ENCODE assay signal across 33 mouse cellular contexts in the genomic region with DNA sequence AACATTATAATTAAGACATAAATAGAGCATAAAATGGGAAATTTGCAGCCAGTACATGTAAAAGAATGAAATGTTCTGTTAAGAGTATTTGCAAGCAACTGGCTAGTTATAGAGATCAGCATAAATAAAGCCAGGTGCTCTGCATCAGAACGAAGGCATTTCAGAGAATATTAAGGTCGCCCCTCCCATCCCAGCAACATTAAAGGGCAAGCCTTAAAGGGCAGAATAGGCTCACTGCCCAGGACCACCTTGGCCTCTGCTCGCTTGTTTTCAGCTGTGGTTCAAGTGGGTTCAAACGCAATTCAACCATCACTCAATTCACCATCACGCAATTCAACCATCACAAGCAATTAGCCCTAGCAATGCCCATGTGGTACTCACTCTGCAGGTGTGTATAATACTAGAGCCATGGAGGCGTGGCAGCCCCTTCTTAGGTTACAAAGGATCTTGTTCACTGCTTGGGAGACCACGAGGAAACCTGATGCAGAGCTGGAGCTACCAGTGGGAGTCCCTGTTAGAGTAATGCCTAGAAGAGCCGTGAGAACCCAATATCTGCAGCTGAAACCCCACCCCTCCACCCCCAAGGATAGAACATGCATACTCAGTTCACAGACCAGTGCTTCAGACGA. TPM values are rescaled to one million over a fixed set of nuclear protein-coding genes. Genes with fewer than 3 reads are reported as not detected.
DNase-seq lines count a peak whose midpoint lies in the region; ATAC-seq lines count a peak whose summit lies in the region.
"Had no signal": no experiment of that assay in that cellular context is flagged by ENCODE, and none has a peak within 500 bp of the region (broad histone marks: within the 10 kb centered on the region; RNA-seq: fewer than 3 reads in every experiment).

No protein-coding gene starts in this region.

- peaks cover 7% of the 10 kb centered on the region; the same call in 1 of the 2 replicates for H3K27me3 ChIP-seq in kidney, embryonic 14.5 days (ENCODE audit: control insufficient read depth, insufficient read depth, low read length)
- H3K27me3 ChIP-seq in embryonic facial prominence, embryonic 10.5 days (replicated peaks; ENCODE audit: low read depth, poor library complexity, severe bottlenecking): peaks cover 86% of the 10 kb centered on the region
- peaks cover 30% of the 10 kb centered on the region for H3K27me3 ChIP-seq in embryonic facial prominence, embryonic 13.5 days
- H3K27me3 ChIP-seq in limb, embryonic 11.5 days (ENCODE audit: control insufficient read depth, insufficient read depth, low read length): 0 out of 2 replicates have a peak, but pooled peaks cover 4% of the 10 kb centered on the region
- H3K27me3 ChIP-seq: heart, embryonic 15.5 days had no signal

- intact Hi-C loops in left cerebral cortex, postnatal 36 days (cut with DNase I): no loop called here

- no peaks in the 10 kb centered on the region for H3K9me3 ChIP-seq in kidney, embryonic 14.5 days (ENCODE audit: control insufficient read depth, low read length)
- H3K9me3 ChIP-seq in embryonic facial prominence, embryonic 10.5 days: no peaks in the 10 kb centered on the region
- H3K9me3 ChIP-seq in embryonic facial prominence, embryonic 13.5 days: no peaks in the 10 kb centered on the region
- no peaks in the 10 kb centered on the region for H3K9me3 ChIP-seq in limb, embryonic 11.5 days (ENCODE audit: control insufficient read depth, low read length)
- H3K9me3 ChIP-seq: forebrain, embryonic 12.5 days; heart, embryonic 10.5 days; heart, embryonic 15.5 days; hindbrain, embryonic 13.5 days; midbrain, embryonic 13.5 days; neural tube, embryonic 13.5 days had no signal

- no peak overlapping the region for H3K4me3 ChIP-seq in kidney, embryonic 14.5 days (ENCODE audit: low read length)
- H3K4me3 ChIP-seq in embryonic facial prominence, embryonic 10.5 days: no peak overlapping the region
- no peak overlapping the region for H3K4me3 ChIP-seq in embryonic facial prominence, embryonic 13.5 days
- no peak overlapping the region for H3K4me3 ChIP-seq in limb, embryonic 11.5 days (ENCODE audit: low read depth, low read length)
- H3K4me3 ChIP-seq: erythroblast, embryonic 14.5 days; forebrain, embryonic 12.5 days; heart, embryonic 10.5 days; heart, embryonic 15.5 days; hindbrain, embryonic 13.5 days; left cerebral cortex, adult 2 months; midbrain, embryonic 13.5 days; neural tube, embryonic 13.5 days had no signal

- H3K27ac ChIP-seq in kidney, embryonic 14.5 days (ENCODE audit: low read depth, low read length): no peak overlapping the region
- no peak overlapping the region for H3K27ac ChIP-seq in embryonic facial prominence, embryonic 10.5 days (replicated peaks)
- H3K27ac ChIP-seq in embryonic facial prominence, embryonic 13.5 days: no peak overlapping the region
- H3K27ac ChIP-seq in limb, embryonic 11.5 days (replicated peaks; ENCODE audit: low read depth, low read length): no peak overlapping the region
- H3K27ac ChIP-seq: forebrain, embryonic 12.5 days; heart, embryonic 10.5 days; heart, embryonic 15.5 days; hindbrain, embryonic 13.5 days; left cerebral cortex, adult 2 months; macrophage; midbrain, embryonic 13.5 days; neural tube, embryonic 13.5 days; stomach, postnatal 0 days had no signal

- H3K9ac ChIP-seq in kidney, embryonic 14.5 days (ENCODE audit: low read depth, low read length): no peak overlapping the region
- H3K9ac ChIP-seq in embryonic facial prominence, embryonic 13.5 days: no peak overlapping the region
- no peak overlapping the region for H3K9ac ChIP-seq in limb, embryonic 11.5 days (ENCODE audit: low read length)
- H3K9ac ChIP-seq: forebrain, embryonic 12.5 days; heart, embryonic 15.5 days; hindbrain, embryonic 13.5 days; midbrain, embryonic 13.5 days; neural tube, embryonic 13.5 days had no signal

- H3K4me1 ChIP-seq in kidney, embryonic 14.5 days (ENCODE audit: control insufficient read depth, insufficient read depth, low read length): no peaks in the 10 kb centered on the region
- H3K4me1 ChIP-seq in embryonic facial prominence, embryonic 10.5 days: peaks cover 2% of the 10 kb centered on the region; the same call in 1 of the 2 replicates
- H3K4me1 ChIP-seq in embryonic facial prominence, embryonic 13.5 days: 0 out of 2 replicates have a peak, but pooled peaks cover 4% of the 10 kb centered on the region
- no peaks in the 10 kb centered on the region for H3K4me1 ChIP-seq in limb, embryonic 11.5 days (ENCODE audit: control insufficient read depth, insufficient read depth, low read length)
- H3K4me1 ChIP-seq: forebrain, embryonic 12.5 days; heart, embryonic 10.5 days; heart, embryonic 15.5 days; hindbrain, embryonic 13.5 days; midbrain, embryonic 13.5 days; neural tube, embryonic 13.5 days had no signal

- WGBS in kidney, embryonic 14.5 days: 54% methylated on average over 9 of the region's 9 CpGs
- 59% methylated on average over 9 of the region's 9 CpGs for WGBS in embryonic facial prominence, embryonic 10.5 days
- WGBS in embryonic facial prominence, embryonic 13.5 days: 37% methylated on average over 9 of the region's 9 CpGs
- 47% methylated on average over 9 of the region's 9 CpGs for whole genome bisulfite sequencing in limb, embryonic 11.5 days

- peak; percentile 89; the same call in 1 of the 2 replicates for ATAC-seq in kidney, embryonic 14.5 days (ENCODE audit: low FRiP score, low TSS enrichment)
- ATAC-seq in embryonic facial prominence, embryonic 13.5 days (ENCODE audit: insufficient number of reproducible peaks, insufficient read depth, low FRiP score, low TSS enrichment, low read depth): peak; percentile 71; the same call in 1 of the 2 replicates
- ATAC-seq in limb, embryonic 11.5 days (ENCODE audit: insufficient number of reproducible peaks, low FRiP score, low TSS enrichment, low read depth): peak; percentile 70; the same call in 1 of the 2 replicates
- ATAC-seq: intestine, embryonic 16.5 days; lung, postnatal 0 days; midbrain, embryonic 13.5 days; Patski had no signal

- no peak overlapping the region for H3K4me2 ChIP-seq in kidney, embryonic 14.5 days (replicated peaks; ENCODE audit: low read depth, low read length)
- no peak overlapping the region for H3K4me2 ChIP-seq in embryonic facial prominence, embryonic 13.5 days
- H3K4me2 ChIP-seq in limb, embryonic 11.5 days (ENCODE audit: low read depth, severe bottlenecking): no peak overlapping the region
- H3K4me2 ChIP-seq: forebrain, embryonic 12.5 days; heart, embryonic 15.5 days; hindbrain, embryonic 13.5 days; liver, embryonic 11.5 days; midbrain, embryonic 13.5 days; neural tube, embryonic 13.5 days had no signal

- no peaks in the 10 kb centered on the region for H3K36me3 ChIP-seq in kidney, embryonic 14.5 days (ENCODE audit: control insufficient read depth, insufficient read depth, low read length)
- no peaks in the 10 kb centered on the region for H3K36me3 ChIP-seq in embryonic facial prominence, embryonic 10.5 days (replicated peaks)
- H3K36me3 ChIP-seq in embryonic facial prominence, embryonic 13.5 days: no peaks in the 10 kb centered on the region
- H3K36me3 ChIP-seq in limb, embryonic 11.5 days (ENCODE audit: control insufficient read depth, insufficient read depth, low read length): no peaks in the 10 kb centered on the region
- H3K36me3 ChIP-seq: forebrain, embryonic 12.5 days; heart, embryonic 10.5 days; heart, embryonic 15.5 days; hindbrain, embryonic 13.5 days; midbrain, embryonic 13.5 days; neural tube, embryonic 13.5 days had no signal

- DNase-seq in kidney, postnatal 36 days: no peak
- DNase-seq in embryonic facial prominence, embryonic 10.5 days (ENCODE audit: low spot score): peak; percentile 19
- DNase-seq in limb, embryonic 11.5 days (ENCODE audit: low spot score): peak; percentile 32
- DNase-seq in left cerebral cortex, postnatal 36 days (ENCODE audit: low spot score in 2 of 2): no peak
- DNase-seq in layer of hippocampus, adult 9-10 months (ENCODE audit: low spot score): no peak
- DNase-seq: adrenal gland, postnatal 10 days; cerebellum, adult 11 months; cerebellum, adult 9-10 months; cerebellum, postnatal 36 days; embryo, embryonic 11 days; gastrocnemius, postnatal 14 days; kidney, adult 9 months; left cerebral cortex, postnatal 4 days; right cerebral cortex, postnatal 4 days; thymus, adult 18-20 months; thymus, postnatal 4 days had no signal

RNA-seq across cellular contexts. Expression of a gene that starts 24.7 kb away (rescaled TPM):
- polyA plus RNA-seq in kidney, embryonic 14.5 days (2014; fragmentation: Nextera tagmentation; extraction: Ambion mirVana): 0.10 and 0.12 TPM in 2 replicates
- polyA plus RNA-seq in embryonic facial prominence, embryonic 10.5 days (2016; fragmentation: Nextera tagmentation; extraction: Ambion mirVana): 0.05 TPM in 1 of 2 replicates, not detected in the other
- polyA plus RNA-seq in embryonic facial prominence, embryonic 13.5 days (2015; fragmentation: Nextera tagmentation; extraction: Ambion mirVana): 0.10 and 0.58 TPM in 2 replicates
- 0.07 and 0.11 TPM in 2 replicates for polyA plus RNA-seq in limb, embryonic 11.5 days (2014; fragmentation: Nextera tagmentation; extraction: Ambion mirVana)
- under 1 TPM; 0.12 to 0.16 TPM for total RNA-seq in left cerebral cortex, postnatal 36 days (2021)
- total RNA-seq: MEL had no signal
- polyA plus RNA-seq: erythroblast, embryonic 14.5 days; forebrain, embryonic 12.5 days; Patski had no signal

RNA-seq across cellular contexts. Expression of a gene that starts 30.3 kb away (rescaled TPM):
- polyA plus RNA-seq in kidney, embryonic 14.5 days (2014; fragmentation: Nextera tagmentation; extraction: Ambion mirVana): 2,072 and 3,120 TPM in 2 replicates
- polyA plus RNA-seq in embryonic facial prominence, embryonic 10.5 days (2016; fragmentation: Nextera tagmentation; extraction: Ambion mirVana): 2,138 and 2,201 TPM in 2 replicates
- 2,270 and 2,389 TPM in 2 replicates for polyA plus RNA-seq in embryonic facial prominence, embryonic 13.5 days (2015; fragmentation: Nextera tagmentation; extraction: Ambion mirVana)
- 1,267 and 1,325 TPM in 2 replicates for polyA plus RNA-seq in limb, embryonic 11.5 days (2014; fragmentation: Nextera tagmentation; extraction: Ambion mirVana)
- total RNA-seq in left cerebral cortex, postnatal 36 days (2021): 100 to 1,000 TPM; 896 to 982 TPM
- total RNA-seq: MEL had no signal

Comparison
In these comparisons a context has a peak if more than half of its experiments do, and no peak if none do; other contexts are left out.
1. DNase-seq: peak in embryonic facial prominence, embryonic 10.5 days (single experiment) and limb, embryonic 11.5 days (single experiment); none in kidney, postnatal 36 days (0 of 2), left cerebral cortex, postnatal 36 days (0 of 2) and layer of hippocampus, adult 9-10 months (single experiment).
2. Peak in every context shown above with its lines, with median percentiles within 50 percentile points of each other: ATAC-seq.